Mouse (Mus musculus) neural tube, embryonic 14.5 days (tissue): Measurements from ENCODE around the gene Nle1. TPM values are rescaled to one million over a fixed set of nuclear protein-coding genes. Genes with fewer than 3 reads are reported as not detected.

Experiments
- ATAC-seq: fragments of 200-750 bp; cut with Nextera tagmentation; 2 replicates; pipeline ENCODE4 v1.8.0; 2017; ENCODE audit warnings: low read depth, mild to moderate bottlenecking, moderate TSS enrichment, moderate library complexity
- H3K27ac ChIP-seq: fragments of 300-500 bp; sonication (generic); 2 replicates; pipeline ENCODE4 v1.5.1; 2014; ENCODE audit warnings: low read depth, mild to moderate bottlenecking, control low read depth, low read length, moderate library complexity, mixed read lengths
- H3K27me3 ChIP-seq: fragments of 300-500 bp; sonication (generic); 2 replicates; pipeline ENCODE4 v1.6.1; 2014; ENCODE audit warnings: low read length; ENCODE audit not compliant: control insufficient read depth, insufficient read depth
- H3K36me3 ChIP-seq: fragments of 300-500 bp; sonication (generic); 2 replicates; pipeline ENCODE4 v1.6.1; 2014; ENCODE audit warnings: low read length, mixed read lengths; ENCODE audit not compliant: control insufficient read depth, insufficient read depth
- H3K4me1 ChIP-seq: fragments of 300-500 bp; sonication (generic); 2 replicates; pipeline ENCODE4 v1.6.1; 2014; ENCODE audit warnings: low read length; ENCODE audit not compliant: control insufficient read depth, insufficient read depth
- H3K4me2 ChIP-seq: fragments of 300-500 bp; sonication (generic); 2 replicates; pipeline ENCODE4 v1.6.1; 2014; ENCODE audit warnings: mild to moderate bottlenecking, low read depth, low read length, control low read depth
- H3K4me3 ChIP-seq: fragments of 300-500 bp; sonication (generic); 2 replicates; pipeline ENCODE4 v1.5.1; 2014; ENCODE audit warnings: low read depth, low read length, control low read depth, mixed read lengths
- H3K9ac ChIP-seq: fragments of 300-500 bp; sonication (generic); replicated peaks from 2 replicates; pipeline ENCODE4 v1.6.1; 2014; ENCODE audit warnings: low read depth, mild to moderate bottlenecking, control low read depth, low read length, mixed read lengths
- H3K9me3 ChIP-seq: fragments of 300-500 bp; sonication (generic); 2 replicates; pipeline ENCODE4 v1.6.1; 2016; ENCODE audit warnings: low read length; ENCODE audit not compliant: control insufficient read depth
- WGBS: fragments of 180-500 bp; shearing (Covaris S2); extraction: QIAGEN DNeasy Blood & Tissue Kit; methylation state at CpG from one replicate; pipeline ENCODE4 v1.1.7; 2014; 5-methylcytosine and 5-hydroxymethylcytosine counted together
- polyA plus RNA-seq: library from polyadenylated mRNA; unstranded; fragments of >200 nt; fragmentation: Nextera tagmentation; extraction: Ambion mirVana; gene quantifications from 2 replicates; pipeline ENCODE4 v1.2.1, GENCODE M21; 2014

The Nle1 gene
- polyA plus RNA-seq, 1 experiment from 2014 or later: 24.7 TPM

DNA sequence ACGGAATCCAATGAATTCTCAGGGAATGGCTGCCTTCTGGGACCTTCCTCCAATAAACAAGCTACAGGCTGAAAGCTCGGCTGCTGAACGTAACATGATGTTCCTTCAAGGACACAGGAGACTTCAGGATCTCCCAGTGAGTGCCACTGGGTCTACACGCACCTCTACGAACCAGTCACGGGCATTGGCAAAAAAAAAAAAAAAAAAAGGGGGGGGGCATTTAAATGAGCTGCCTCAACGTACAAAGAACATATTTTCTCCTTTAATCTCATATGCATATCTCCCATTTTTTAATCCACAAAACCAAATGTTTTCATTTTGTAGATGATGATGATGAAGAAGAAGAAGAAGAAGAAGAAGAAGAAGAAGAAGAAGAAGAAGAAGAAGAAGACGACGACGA, 42.3 kb downstream of the Nle1 start:
- no peak overlapping the region for H3K4me3 ChIP-seq
- no peaks in the 10 kb centered on the region for H3K36me3 ChIP-seq
- no peak overlapping the region for H3K4me2 ChIP-seq
- H3K4me1 ChIP-seq: peaks cover 5% of the 10 kb centered on the region; the same call in 1 of the 2 replicates
- H3K27ac ChIP-seq: no peak overlapping the region
- H3K9me3 ChIP-seq: no peaks in the 10 kb centered on the region
- ATAC-seq: no peak
- H3K9ac ChIP-seq: no peak overlapping the region
- WGBS: 84% methylated on average over 10 of the region's 10 CpGs
- no peaks in the 10 kb centered on the region for H3K27me3 ChIP-seq

GRCm38 (mm10) chr11:82863488-82863931, 44.7 kb downstream of the Nle1 start:
- H3K27ac ChIP-seq: no peak overlapping the region
- no peak for ATAC-seq
- H3K4me1 ChIP-seq: peaks cover 5% of the 10 kb centered on the region; the same call in 1 of the 2 replicates
- no peak overlapping the region for H3K4me3 ChIP-seq
- H3K9ac ChIP-seq: 0 out of 2 replicates have a peak overlapping the region, but pooled peaks have one; percentile 7
- WGBS: 39% methylated on average over 4 of the region's 4 CpGs
- H3K27me3 ChIP-seq: no peaks in the 10 kb centered on the region
- no peaks in the 10 kb centered on the region for H3K36me3 ChIP-seq
- no peaks in the 10 kb centered on the region for H3K9me3 ChIP-seq
- no peak overlapping the region for H3K4me2 ChIP-seq

- Histone ChIP-seq H3K9ac (no peak overlapping the region), H3K9me3 (no peaks in the 10 kb centered on the region), H3K4me3 (no peak overlapping the region), H3K4me2 (no peak overlapping the region), H3K27ac (no peak overlapping the region), H3K4me1 (peaks cover 5% of the 10 kb centered on the region; the same call in 1 of the 2 replicates), H3K36me3 (no peaks in the 10 kb centered on the region), H3K27me3 (no peaks in the 10 kb centered on the region)
- ATAC-seq: no peak
- 35% methylated on average over 2 of the region's 2 CpGs for WGBS
Measured at GRCm38 (mm10) chr11:82863059-82863458, 45.2 kb downstream of the Nle1 start.

GRCm38 (mm10) chr11:82862638-82863037, 45.6 kb downstream of the Nle1 start:
- no peak overlapping the region for H3K27ac ChIP-seq
- H3K4me2 ChIP-seq: no peak overlapping the region
- H3K9ac ChIP-seq: no peak overlapping the region
- no peak overlapping the region for H3K4me3 ChIP-seq
- no peaks in the 10 kb centered on the region for H3K36me3 ChIP-seq
- no peak for ATAC-seq
- no peaks in the 10 kb centered on the region for H3K27me3 ChIP-seq
- 72% methylated on average over 9 of the region's 9 CpGs for WGBS
- peaks cover 5% of the 10 kb centered on the region; the same call in 1 of the 2 replicates for H3K4me1 ChIP-seq
- no peaks in the 10 kb centered on the region for H3K9me3 ChIP-seq

GRCm38 (mm10) chr11:82861558-82861957, 46.7 kb downstream of the Nle1 start:
- no peaks in the 10 kb centered on the region for H3K27me3 ChIP-seq
- H3K4me1 ChIP-seq: peaks cover 5% of the 10 kb centered on the region; the same call in 1 of the 2 replicates
- ATAC-seq: no peak
- no peaks in the 10 kb centered on the region for H3K36me3 ChIP-seq
- no peak overlapping the region for H3K27ac ChIP-seq
- H3K9me3 ChIP-seq: no peaks in the 10 kb centered on the region
- H3K4me2 ChIP-seq: no peak overlapping the region
- WGBS: 70% methylated on average over 8 of the region's 8 CpGs
- H3K9ac ChIP-seq: no peak overlapping the region
- no peak overlapping the region for H3K4me3 ChIP-seq

GRCm38 (mm10) chr11:82860759-82861158, 47.5 kb downstream of the Nle1 start:
- Histone ChIP-seq H3K9ac (no peak overlapping the region), H3K9me3 (no peaks in the 10 kb centered on the region), H3K36me3 (no peaks in the 10 kb centered on the region), H3K4me3 (no peak overlapping the region), H3K4me1 (peaks cover 7% of the 10 kb centered on the region; the same call in 1 of the 2 replicates), H3K27ac (no peak overlapping the region), H3K4me2 (no peak overlapping the region), H3K27me3 (no peaks in the 10 kb centered on the region)
- no peak for ATAC-seq
- WGBS: 81% methylated on average over 6 of the region's 6 CpGs

DNA sequence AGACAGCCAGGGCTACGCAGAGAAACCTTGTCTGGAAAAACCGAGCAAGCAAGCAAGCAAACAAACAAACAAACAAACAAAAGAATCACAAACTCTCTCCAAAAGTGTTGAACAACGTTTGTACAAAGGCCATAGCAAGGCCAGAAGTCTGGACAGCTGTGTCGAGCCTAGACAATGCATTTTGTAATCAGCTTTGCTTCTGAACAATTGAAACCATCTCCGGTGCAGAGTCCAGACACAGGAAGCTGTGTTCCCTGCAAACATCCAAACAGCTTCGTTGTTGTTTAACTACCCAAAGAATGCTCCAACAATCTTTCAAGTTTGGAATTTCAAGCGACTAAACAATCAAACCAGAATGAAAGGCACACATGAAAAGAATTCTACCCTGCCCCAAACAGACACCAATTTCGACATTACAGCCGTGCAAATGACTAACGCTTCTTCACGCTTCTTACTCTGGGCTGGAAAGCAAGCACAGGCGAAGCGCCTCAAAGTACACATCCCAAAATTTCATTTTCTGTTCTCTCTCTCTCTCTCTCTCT, 50.8 kb downstream of the Nle1 start:
- WGBS: 74% methylated on average over 13 of the region's 13 CpGs
- Histone ChIP-seq H3K36me3 (no peaks in the 10 kb centered on the region), H3K27ac (no peak overlapping the region), H3K4me3 (no peak overlapping the region), H3K9ac (no peak overlapping the region), H3K4me2 (no peak overlapping the region), H3K27me3 (no peaks in the 10 kb centered on the region), H3K4me1 (0 out of 2 replicates have a peak, but pooled peaks cover 2% of the 10 kb centered on the region), H3K9me3 (no peaks in the 10 kb centered on the region)
- no peak for ATAC-seq

- H3K4me1 ChIP-seq: 0 out of 2 replicates have a peak, but pooled peaks cover 2% of the 10 kb centered on the region
- H3K4me3 ChIP-seq: no peak overlapping the region
- 51% methylated on average over 10 of the region's 10 CpGs for WGBS
- no peak overlapping the region for H3K9ac ChIP-seq
- H3K27ac ChIP-seq: no peak overlapping the region
- peak; percentile 56; the same call in 1 of the 2 replicates for ATAC-seq
- no peaks in the 10 kb centered on the region for H3K9me3 ChIP-seq
- H3K4me2 ChIP-seq: no peak overlapping the region
- H3K27me3 ChIP-seq: no peaks in the 10 kb centered on the region
- H3K36me3 ChIP-seq: no peaks in the 10 kb centered on the region
Measured at GRCm38 (mm10) chr11:82856032-82856431, 52.2 kb downstream of the Nle1 start.

DNA sequence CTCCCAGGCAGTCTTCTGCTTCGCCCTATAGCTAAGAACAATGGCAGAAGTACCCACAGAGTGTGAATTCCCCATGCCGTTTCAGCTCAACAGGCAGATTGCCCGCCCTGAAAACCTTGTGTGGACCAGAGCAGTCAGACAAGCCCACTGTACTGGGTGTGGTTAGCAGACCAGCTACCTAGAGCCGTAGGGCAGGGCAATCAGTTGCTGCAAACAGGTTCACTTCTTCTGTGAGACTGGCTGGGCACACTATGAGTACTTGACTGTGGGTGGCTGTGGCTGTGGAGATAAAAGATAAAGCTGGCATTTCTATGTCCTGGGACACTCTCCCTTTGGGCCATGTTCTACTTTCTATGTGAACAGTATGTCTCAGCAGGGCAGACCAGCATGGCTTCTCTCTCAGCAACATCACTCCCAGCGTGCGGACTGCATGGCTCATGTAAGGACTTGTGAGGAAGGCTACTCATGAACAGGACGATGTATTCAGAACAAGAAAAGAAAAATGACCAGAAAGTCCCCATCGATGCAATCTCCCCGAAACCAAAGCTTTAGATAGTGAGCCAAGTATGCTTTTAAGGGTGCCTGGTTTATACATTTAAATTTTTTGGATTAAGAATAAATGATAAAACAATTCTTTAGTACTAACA, 52.8 kb downstream of the Nle1 start:
- 80% methylated on average over 9 of the region's 9 CpGs for WGBS
- Histone ChIP-seq H3K36me3 (no peaks in the 10 kb centered on the region), H3K27me3 (no peaks in the 10 kb centered on the region)

More for the DNA sequence above, 52.8 kb downstream of the Nle1 start:
- Histone ChIP-seq H3K4me2 (no peak overlapping the region), H3K4me1 (0 out of 2 replicates have a peak, but pooled peaks cover 3% of the 10 kb centered on the region), H3K4me3 (no peak overlapping the region), H3K27ac (no peak overlapping the region), H3K9me3 (no peaks in the 10 kb centered on the region), H3K9ac (no peak overlapping the region)
- no peak for ATAC-seq
